Mouse (Mus musculus) forebrain, embryonic 12.5 days (tissue): Measurements from ENCODE around the gene Mrps2. TPM values are rescaled to one million over a fixed set of nuclear protein-coding genes. Genes with fewer than 3 reads are reported as not detected.
"Not testable (repeated sequence)": the region's sequence is repeated elsewhere in the genome, so short reads cannot be mapped to it uniquely, and the experiment has no call there.

Experiments used
- ATAC-seq: fragments of 200-750 bp; cut with Nextera tagmentation; 2 replicates; pipeline ENCODE4 v1.8.0; 2017; ENCODE audit warnings: moderate TSS enrichment; ENCODE audit not compliant: low FRiP score
- H3K27ac ChIP-seq: fragments of 300-500 bp; sonication (generic); 2 replicates; pipeline ENCODE4 v1.5.1; 2016; ENCODE audit warnings: mild to moderate bottlenecking
- H3K27me3 ChIP-seq: fragments of 300-500 bp; sonication (generic); 2 replicates; pipeline ENCODE4 v1.6.1; 2016; ENCODE audit warnings: mild to moderate bottlenecking
- H3K36me3 ChIP-seq: fragments of 300-500 bp; sonication (generic); replicated peaks from 2 replicates; pipeline ENCODE4 v1.6.1; 2016; ENCODE audit warnings: mild to moderate bottlenecking
- H3K4me1 ChIP-seq: fragments of 300-500 bp; sonication (generic); 2 replicates; pipeline ENCODE4 v1.6.1; 2016
- H3K4me2 ChIP-seq: fragments of 300-500 bp; sonication (generic); 2 replicates; pipeline ENCODE4 v1.6.1; 2016; ENCODE audit warnings: mild to moderate bottlenecking, moderate library complexity
- H3K4me3 ChIP-seq: fragments of 300-500 bp; sonication (generic); replicated peaks from 2 replicates; pipeline ENCODE4 v1.5.1; 2016; ENCODE audit warnings: mild to moderate bottlenecking
- H3K9ac ChIP-seq: fragments of 300-500 bp; sonication (generic); 2 replicates; pipeline ENCODE4 v1.6.1; 2016; ENCODE audit warnings: mild to moderate bottlenecking
- H3K9me3 ChIP-seq: fragments of 300-500 bp; sonication (generic); 2 replicates; pipeline ENCODE4 v1.6.1; 2016
- WGBS: fragments of 180-500 bp; shearing (Covaris S2); methylation state at CpG from one replicate; pipeline ENCODE4 v1.1.7; 2016; 5-methylcytosine and 5-hydroxymethylcytosine counted together
- polyA plus RNA-seq: library from polyadenylated mRNA; unstranded; fragments of >200 nt; fragmentation: Nextera tagmentation; extraction: Ambion mirVana; gene quantifications from 2 replicates; pipeline ENCODE4 v1.2.1, GENCODE M21; 2016

Mrps2 gene
- polyA plus RNA-seq, 1 experiment from 2014 or later: 58.1 TPM

DNA sequence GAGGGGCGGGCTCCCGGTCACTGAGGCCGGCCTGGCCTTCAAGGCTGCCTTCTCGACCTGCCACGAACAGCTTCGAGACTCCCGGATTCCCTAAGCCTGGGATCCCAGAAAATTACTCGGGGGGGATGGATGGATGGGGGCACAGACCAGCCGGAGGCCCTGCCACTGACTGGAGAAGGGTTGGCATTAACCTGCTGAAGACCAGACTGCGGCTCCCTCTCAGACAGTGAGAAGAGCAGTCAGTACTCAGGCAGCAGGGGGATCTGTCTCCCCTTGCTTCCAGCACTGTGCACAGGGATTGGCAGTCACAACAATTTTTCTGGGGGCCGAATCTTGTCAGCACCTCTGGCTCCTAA lies 20.6 kb upstream of the Mrps2 start:
- peak overlapping the region; percentile 91 for H3K9ac ChIP-seq
- ATAC-seq: peak; percentile 66
- H3K4me3 ChIP-seq: peak overlapping the region; percentile 81
- peaks cover 20% of the 10 kb centered on the region for H3K4me1 ChIP-seq
- H3K27ac ChIP-seq: peak overlapping the region; percentile 72
- 10% methylated on average over 11 of the region's 11 CpGs for WGBS
- peak overlapping the region; percentile 95 for H3K4me2 ChIP-seq
- 0 out of 2 replicates have a peak, but pooled peaks cover 3% of the 10 kb centered on the region for H3K27me3 ChIP-seq
- no peaks in the 10 kb centered on the region for H3K9me3 ChIP-seq
- peaks cover 24% of the 10 kb centered on the region for H3K36me3 ChIP-seq

DNA sequence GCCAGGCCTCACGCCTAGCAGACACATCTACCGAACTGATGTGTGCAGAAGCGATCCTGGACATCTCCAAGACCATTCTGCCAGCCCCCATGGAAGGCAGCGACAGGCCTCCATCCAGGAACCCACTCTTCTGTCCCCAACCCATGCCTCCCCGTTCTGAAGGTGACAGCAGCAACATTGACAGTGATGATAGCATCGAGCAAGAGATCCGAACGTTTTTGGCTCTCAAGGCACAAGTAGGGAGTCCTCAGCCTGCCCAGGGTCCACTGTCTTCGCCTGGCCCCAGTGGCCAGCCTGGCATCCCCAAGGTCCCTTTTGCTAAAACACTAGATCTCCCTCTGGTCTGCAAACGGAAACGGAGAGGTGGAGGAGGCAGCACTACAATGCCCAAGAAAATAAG lies 16.2 kb upstream of the Mrps2 start:
- Histone ChIP-seq H3K27me3 (no peaks in the 10 kb centered on the region), H3K4me2 (no peak overlapping the region), H3K4me1 (peaks cover 13% of the 10 kb centered on the region), H3K36me3 (peaks cover 44% of the 10 kb centered on the region), H3K4me3 (no peak overlapping the region), H3K9me3 (no peaks in the 10 kb centered on the region), H3K9ac (no peak overlapping the region), H3K27ac (no peak overlapping the region)
- WGBS: 92% methylated on average over 11 of the region's 11 CpGs
- ATAC-seq: no peak

DNA sequence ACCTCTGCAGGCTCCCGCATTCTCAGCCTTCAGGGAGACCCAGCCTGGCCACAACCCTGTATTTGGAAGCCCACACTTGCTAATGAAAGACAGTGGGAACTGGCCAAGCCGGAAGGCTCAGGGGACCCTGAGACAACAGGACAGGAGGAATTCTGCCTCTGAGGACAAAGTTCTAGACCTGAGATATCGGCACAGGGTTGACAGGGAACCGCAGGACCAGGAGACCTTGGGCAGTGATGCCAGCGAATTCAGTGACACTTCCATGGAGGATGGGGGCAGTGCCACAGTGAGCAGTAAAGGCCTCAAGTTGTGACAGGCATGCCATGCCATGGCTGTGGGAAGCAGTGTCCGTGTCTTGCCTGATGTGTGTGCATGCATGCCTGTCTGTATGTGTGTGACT lies 14.3 kb upstream of the Mrps2 start:
- Histone ChIP-seq H3K9ac (no peak overlapping the region), H3K27me3 (no peaks in the 10 kb centered on the region), H3K36me3 (peaks cover 44% of the 10 kb centered on the region), H3K4me3 (no peak overlapping the region), H3K27ac (no peak overlapping the region), H3K4me1 (no peaks in the 10 kb centered on the region), H3K4me2 (no peak overlapping the region), H3K9me3 (no peaks in the 10 kb centered on the region)
- no peak for ATAC-seq
- WGBS: 93% methylated on average over 6 of the region's 6 CpGs

DNA sequence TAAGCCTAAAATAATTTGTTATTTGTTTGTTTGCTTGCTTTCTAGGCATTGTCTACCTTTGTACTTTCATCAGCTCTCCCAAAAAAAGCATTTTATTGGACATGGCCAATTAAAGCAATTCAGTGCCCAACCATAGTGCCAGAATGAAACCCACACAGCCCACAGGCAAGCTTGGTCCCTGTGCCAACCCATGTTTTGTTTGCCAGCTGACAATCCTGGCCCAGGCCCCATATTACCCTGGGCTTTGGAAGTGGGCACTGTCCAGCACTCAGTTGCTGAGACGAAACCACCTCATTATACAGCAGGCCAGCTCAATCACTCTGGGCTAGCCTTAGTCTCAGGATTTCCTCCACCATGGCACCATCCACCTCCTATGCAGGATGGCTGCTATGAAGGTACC lies 11.2 kb upstream of the Mrps2 start:
- Histone ChIP-seq H3K36me3 (peaks cover 27% of the 10 kb centered on the region), H3K4me3 (no peak overlapping the region), H3K9ac (no peak overlapping the region), H3K4me1 (no peaks in the 10 kb centered on the region), H3K9me3 (no peaks in the 10 kb centered on the region), H3K4me2 (no peak overlapping the region), H3K27ac (no peak overlapping the region), H3K27me3 (no peaks in the 10 kb centered on the region)
- 79% methylated on average over 1 of the region's 1 CpGs for WGBS
- ATAC-seq: no peak

DNA sequence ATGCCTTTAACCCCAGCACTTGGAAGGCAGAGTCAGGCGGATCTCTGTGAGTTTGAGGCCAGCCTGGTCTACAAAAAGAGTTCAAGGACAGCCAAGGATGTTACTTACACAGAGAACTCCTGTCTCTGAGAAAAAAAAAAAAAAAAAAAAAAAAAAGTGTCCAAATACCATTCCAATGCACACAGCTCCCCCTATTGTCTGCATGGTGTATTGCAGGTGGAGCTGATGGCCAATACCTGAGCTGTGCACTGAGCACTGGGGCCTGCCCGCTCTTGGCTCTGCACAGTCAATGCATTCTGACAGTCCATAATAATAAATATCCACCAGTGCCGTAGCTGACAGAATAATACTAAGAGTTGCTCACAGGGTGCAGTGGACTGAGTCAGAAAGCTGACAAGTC lies 3.9 kb upstream of the Mrps2 start:
- Histone ChIP-seq H3K9ac (no peak overlapping the region), H3K4me2 (no peak overlapping the region), H3K27me3 (peaks cover 14% of the 10 kb centered on the region; the same call in 1 of the 2 replicates), H3K9me3 (no peaks in the 10 kb centered on the region), H3K36me3 (peaks cover 2% of the 10 kb centered on the region; the same call in 1 of the 2 replicates), H3K4me3 (no peak overlapping the region), H3K27ac (no peak overlapping the region), H3K4me1 (peaks cover 22% of the 10 kb centered on the region)
- WGBS: 41% methylated on average over 3 of the region's 3 CpGs
- ATAC-seq: no peak

DNA sequence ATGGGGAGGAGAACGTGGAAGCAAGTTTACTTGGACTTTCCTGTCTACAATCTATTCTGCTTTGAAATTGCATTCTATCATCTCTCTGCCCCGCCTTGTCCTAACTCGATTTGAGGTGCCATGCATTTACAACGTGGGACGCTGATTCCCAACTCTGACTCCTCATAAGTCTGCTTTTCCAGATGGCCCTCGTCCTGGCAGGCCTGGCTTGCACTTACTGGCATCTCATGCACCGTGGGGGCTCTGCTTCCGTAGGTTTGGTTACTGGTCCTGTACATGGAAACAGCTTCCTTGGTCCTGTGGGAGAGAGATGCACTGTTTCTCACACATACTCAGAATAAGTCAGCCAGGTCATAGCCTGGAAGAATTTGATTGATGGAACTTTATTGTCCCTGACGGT lies 2.9 kb upstream of the Mrps2 start:
- Histone ChIP-seq H3K27ac (no peak overlapping the region), H3K9me3 (no peaks in the 10 kb centered on the region), H3K36me3 (peaks cover 12% of the 10 kb centered on the region), H3K27me3 (peaks cover 14% of the 10 kb centered on the region; the same call in 1 of the 2 replicates), H3K9ac (no peak overlapping the region), H3K4me1 (peaks cover 25% of the 10 kb centered on the region), H3K4me2 (no peak overlapping the region), H3K4me3 (no peak overlapping the region)
- 86% methylated on average over 9 of the region's 9 CpGs for WGBS
- no peak for ATAC-seq

DNA sequence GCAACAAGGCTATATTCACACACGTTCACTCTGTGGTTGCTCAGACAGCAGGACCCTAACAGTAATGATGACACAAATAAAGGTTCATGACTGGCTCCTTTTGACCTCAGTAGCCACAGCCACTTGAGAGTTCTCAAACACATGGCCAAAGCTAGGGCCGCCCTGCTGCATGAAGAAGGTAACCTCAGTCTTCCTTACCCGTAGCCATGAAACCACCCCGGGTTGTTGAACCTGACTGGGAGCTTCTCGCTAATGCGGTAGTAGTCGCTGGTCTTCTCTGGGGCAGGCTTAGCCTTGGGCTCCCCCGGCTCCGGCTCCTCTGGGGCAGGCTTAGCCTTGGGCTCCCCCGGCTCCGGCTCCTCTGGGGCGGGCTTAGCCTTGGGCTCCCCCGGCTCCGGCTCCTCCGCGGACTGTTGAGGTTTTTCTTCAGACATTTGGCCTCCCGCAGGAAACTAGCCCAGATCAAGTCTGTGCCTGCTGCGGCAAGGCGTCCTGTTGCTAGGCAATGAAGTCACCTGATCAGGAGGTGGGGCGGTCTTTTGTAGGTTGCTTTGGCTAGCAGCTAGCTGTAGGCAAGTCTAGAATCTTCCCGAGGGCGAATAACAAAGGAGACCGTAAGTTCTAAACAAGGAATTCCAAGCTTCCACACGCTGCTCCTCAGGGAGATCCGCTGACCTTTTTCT lies 1.9 kb upstream of the Mrps2 start, which contains the start of gene 1700007K13Rik:
1700007K13Rik (minus strand) TSS at position 497 of the 683 bp plus-strand sequence.
- Histone ChIP-seq H3K4me1 (peaks cover 25% of the 10 kb centered on the region), H3K9ac (no peak within 1 kb of the TSS)
- peak; percentile 71 for ATAC-seq

DNA sequence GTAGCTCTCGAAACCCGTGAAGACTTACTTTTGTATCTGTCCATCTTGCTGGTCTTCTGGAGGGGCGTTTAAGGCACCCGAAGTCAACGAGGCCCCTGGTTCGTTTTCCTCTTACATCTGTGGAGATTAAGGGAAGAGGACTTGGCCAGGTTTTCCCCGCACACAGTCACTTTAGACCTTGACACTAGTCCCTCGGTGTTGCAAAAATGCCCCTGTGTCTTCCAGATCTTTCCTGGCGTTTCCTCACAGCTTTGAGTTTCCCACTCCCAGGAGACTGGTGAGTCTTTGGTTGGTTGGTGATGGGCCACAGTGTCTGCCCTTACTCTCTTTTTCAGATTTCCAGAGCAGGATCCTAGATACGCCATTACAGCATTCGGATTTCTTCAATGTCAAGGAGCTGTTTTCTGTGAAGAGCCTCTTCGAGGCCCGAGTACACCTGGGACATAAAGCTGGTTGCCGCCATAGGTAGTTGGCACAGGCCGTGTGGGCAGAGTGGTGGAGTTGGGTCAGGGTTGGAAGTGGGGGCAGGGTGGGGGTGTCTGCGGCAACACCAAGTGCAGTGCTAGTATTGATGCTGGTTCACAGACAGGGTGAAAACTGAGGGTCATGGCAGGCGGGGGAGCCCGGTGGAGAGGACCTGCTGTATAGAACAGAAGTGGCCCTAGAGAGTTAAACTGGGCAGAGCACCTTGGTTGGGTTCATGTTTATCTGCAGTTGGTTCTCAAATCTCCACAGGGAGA lies 790 bp downstream of the Mrps2 start:
- H3K4me3 ChIP-seq: peak overlapping the region; percentile 95
- no peak for ATAC-seq
- peak overlapping the region; percentile 78 for H3K4me2 ChIP-seq
- peaks cover 14% of the 10 kb centered on the region; the same call in 1 of the 2 replicates for H3K27me3 ChIP-seq
- H3K9me3 ChIP-seq: no peaks in the 10 kb centered on the region
- 52% methylated on average over 18 of the region's 18 CpGs for WGBS
- H3K9ac ChIP-seq: peak overlapping the region; percentile 95
- H3K36me3 ChIP-seq: peaks cover 44% of the 10 kb centered on the region
- peaks cover 25% of the 10 kb centered on the region for H3K4me1 ChIP-seq
- no peak overlapping the region for H3K27ac ChIP-seq

More for the DNA sequence above, 1.9 kb upstream of the Mrps2 start, which contains the start of gene 1700007K13Rik:
- H3K9me3 ChIP-seq: no peaks in the 10 kb centered on the region
- H3K4me3 ChIP-seq: peak within 1 kb of the TSS; percentile 18
- WGBS: 4% methylated on average over 25 of the region's 25 CpGs
- H3K4me2 ChIP-seq: peak within 1 kb of the TSS; percentile 45
- H3K36me3 ChIP-seq: peaks cover 23% of the 10 kb centered on the region
- H3K27me3 ChIP-seq: peaks cover 14% of the 10 kb centered on the region; the same call in 1 of the 2 replicates
- peak within 1 kb of the TSS; percentile 25; the same call in 1 of the 2 replicates for H3K27ac ChIP-seq

DNA sequence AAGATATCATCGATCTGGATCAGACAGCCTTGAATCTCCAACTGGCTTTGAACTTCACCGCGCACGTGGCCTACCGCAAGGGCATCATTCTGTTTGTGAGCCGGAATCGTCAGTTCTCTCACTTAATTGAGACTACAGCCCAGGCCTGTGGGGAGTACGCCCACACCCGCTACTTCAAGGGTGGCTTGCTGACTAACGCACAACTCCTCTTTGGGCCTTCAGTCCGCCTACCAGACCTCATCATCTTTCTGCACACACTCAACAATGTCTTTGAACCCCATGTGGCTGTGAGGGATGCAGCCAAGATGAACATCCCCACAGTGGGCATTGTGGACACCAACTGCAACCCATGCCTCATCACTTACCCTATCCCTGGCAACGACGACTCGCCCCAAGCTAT lies 1.6 kb downstream of the Mrps2 start:
- H3K4me1 ChIP-seq: peaks cover 25% of the 10 kb centered on the region
- no peak for ATAC-seq
- no peak overlapping the region for H3K4me2 ChIP-seq
- peaks cover 14% of the 10 kb centered on the region; the same call in 1 of the 2 replicates for H3K27me3 ChIP-seq
- no peak overlapping the region for H3K4me3 ChIP-seq
- peaks cover 44% of the 10 kb centered on the region for H3K36me3 ChIP-seq
- WGBS: 97% methylated on average over 14 of the region's 14 CpGs
- H3K9me3 ChIP-seq: no peaks in the 10 kb centered on the region
- H3K27ac ChIP-seq: no peak overlapping the region
- no peak overlapping the region for H3K9ac ChIP-seq

DNA sequence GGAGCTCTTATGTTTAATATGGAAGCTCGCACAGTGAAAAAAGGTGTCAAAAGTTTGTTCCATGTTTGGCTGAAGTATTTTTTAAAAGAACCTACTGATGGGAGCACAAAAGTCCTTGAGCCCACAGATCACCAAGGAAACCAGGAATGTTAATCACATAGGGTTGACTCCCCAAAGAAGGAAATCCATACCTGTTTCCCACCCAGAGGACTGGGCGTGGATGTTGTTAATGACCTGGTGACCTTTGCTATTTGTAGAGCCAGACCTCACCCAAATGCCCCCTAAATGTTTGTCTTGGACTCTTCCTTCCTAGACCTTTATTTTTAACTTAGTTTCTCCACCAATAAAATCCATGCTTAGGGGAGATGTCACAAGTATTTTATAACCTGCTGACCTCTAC lies 2.7 kb downstream of the Mrps2 start:
- Histone ChIP-seq H3K36me3 (peaks cover 44% of the 10 kb centered on the region), H3K4me2 (no peak overlapping the region), H3K4me3 (no peak overlapping the region), H3K27ac (no peak overlapping the region), H3K4me1 (peaks cover 21% of the 10 kb centered on the region), H3K27me3 (0 out of 2 replicates have a peak, but pooled peaks cover 3% of the 10 kb centered on the region), H3K9ac (no peak overlapping the region), H3K9me3 (no peaks in the 10 kb centered on the region)
- no peak for ATAC-seq
- 93% methylated on average over 2 of the region's 2 CpGs for whole genome bisulfite sequencing

DNA sequence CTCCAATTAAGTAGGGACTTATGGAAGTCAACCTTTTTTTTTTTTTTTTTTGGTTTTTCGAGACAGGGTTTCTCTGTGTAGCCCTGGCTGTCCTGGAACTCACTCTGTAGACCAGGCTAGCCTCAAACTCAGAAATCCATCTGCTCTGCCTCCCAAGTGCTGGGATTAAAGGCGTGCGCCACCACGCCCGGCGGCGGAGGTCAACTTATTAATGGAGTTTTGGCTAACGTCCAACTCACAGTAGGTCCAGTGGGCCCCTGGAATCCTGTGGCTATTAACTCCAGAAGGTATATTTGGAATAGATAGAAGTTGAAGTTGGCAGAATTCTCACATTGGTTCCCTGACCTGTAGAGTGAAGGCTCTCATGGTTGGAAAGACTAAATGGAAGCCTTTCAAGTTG lies 4.1 kb downstream of the Mrps2 start:
- H3K9ac ChIP-seq, ATAC-seq, H3K27ac ChIP-seq, H3K9me3 ChIP-seq, H3K4me3 ChIP-seq, H3K27me3 ChIP-seq, H3K4me2 ChIP-seq: not testable (repeated sequence)
- peaks cover 44% of the 10 kb centered on the region for H3K36me3 ChIP-seq
- H3K4me1 ChIP-seq: peaks cover 11% of the 10 kb centered on the region
- 91% methylated on average over 8 of the region's 8 CpGs for WGBS

DNA sequence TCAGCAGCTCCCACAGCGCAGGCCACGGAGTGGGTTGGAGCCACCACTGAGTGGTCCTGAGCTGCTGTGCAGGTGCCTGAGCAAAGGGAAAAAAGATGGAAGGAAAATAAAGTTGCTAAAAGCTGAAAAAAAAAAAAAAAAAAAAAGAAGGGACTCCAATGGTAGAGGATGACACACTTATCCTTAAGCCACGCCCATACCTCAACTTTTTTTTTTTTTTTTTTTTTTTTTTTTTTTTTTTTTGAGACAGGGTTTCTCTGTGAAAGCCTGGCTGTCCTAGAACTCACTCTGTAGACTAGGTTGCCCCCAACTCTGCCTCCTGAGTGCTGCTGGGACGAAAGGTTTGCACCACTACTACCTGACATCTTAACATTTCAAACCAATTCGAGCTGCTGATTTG lies 10.1 kb downstream of the Mrps2 start:
- H3K4me3 ChIP-seq, H3K27me3 ChIP-seq, H3K27ac ChIP-seq, H3K36me3 ChIP-seq, H3K9ac ChIP-seq, H3K4me2 ChIP-seq, H3K4me1 ChIP-seq, H3K9me3 ChIP-seq, ATAC-seq: not testable (repeated sequence)
- WGBS: 90% methylated on average over 5 of the region's 5 CpGs
